Mouse (Mus musculus) MEL (cell line): ENCODE data around the gene Ctu2. TPM values are rescaled to one million over a fixed set of nuclear protein-coding genes. Genes with fewer than 3 reads are reported as not detected.

ENCODE experiments used
- DNase-seq: peaks from one replicate; pipeline ENCODE4 v3.0.0; 2011; ENCODE audit warnings: low read depth, low spot score
- H3K27ac ChIP-seq: 2 replicates; pipeline ENCODE4 v1.5.1; 2012; ENCODE audit warnings: low read depth, mild to moderate bottlenecking, control low read depth, low read length, moderate library complexity; ENCODE audit not compliant: control insufficient read depth
- H3K27me3 ChIP-seq, 2 experiments: fragments of 150-350 bp in 1 of 2; sonication (generic) in 1 of 2; 2 replicates each; pipeline ENCODE4 v1.6.1; 2012; ENCODE audit warnings: low read length in 2 of 2, mild to moderate bottlenecking in 2 of 2, improper control_type of control experiment in 1 of 2, moderate library complexity in 1 of 2; ENCODE audit not compliant: insufficient read depth in 2 of 2, control insufficient read depth in 1 of 2
- H3K36me3 ChIP-seq, 2 experiments: 2 replicates each; pipeline ENCODE4 v1.6.1; 2012 to 2014; ENCODE audit warnings: low read length in 2 of 2, improper control_type of control experiment in 1 of 2, inconsistent platforms in 1 of 2, mild to moderate bottlenecking in 1 of 2; ENCODE audit not compliant: insufficient read depth in 2 of 2, control insufficient read depth in 1 of 2
- H3K4me1 ChIP-seq, 2 experiments: fragments of 150-350 bp in 1 of 2; sonication (generic) in 1 of 2; 2 replicates each; pipeline ENCODE4 v1.6.1; 2012; ENCODE audit warnings: low read length in 2 of 2, improper control_type of control experiment in 1 of 2, mild to moderate bottlenecking in 1 of 2; ENCODE audit not compliant: insufficient read depth in 2 of 2, control insufficient read depth in 1 of 2
- H3K4me3 ChIP-seq, 2 experiments: fragments of 150-350 bp in 1 of 2; sonication (generic) in 1 of 2; 2 replicates each; pipeline ENCODE4 v1.5.1; 2012; ENCODE audit warnings: low read depth in 2 of 2, low read length in 2 of 2, mild to moderate bottlenecking in 2 of 2, moderate library complexity in 2 of 2, control low read depth in 1 of 2, improper control_type of control experiment in 1 of 2; ENCODE audit not compliant: control insufficient read depth in 1 of 2, insufficient read depth in 1 of 2
- H3K79me2 ChIP-seq: 2 replicates; pipeline ENCODE4 v1.6.1; 2012; ENCODE audit warnings: mild to moderate bottlenecking, low read length, moderate library complexity; ENCODE audit not compliant: control insufficient read depth, poor library complexity, insufficient read depth
- H3K9ac ChIP-seq: 2 replicates; pipeline ENCODE4 v1.6.1; 2012; ENCODE audit warnings: low read depth, mild to moderate bottlenecking, control low read depth, low read length, moderate library complexity; ENCODE audit not compliant: control insufficient read depth, poor library complexity, severe bottlenecking
- H3K9me3 ChIP-seq: fragments of 150-350 bp; sonication (generic); replicated peaks from 2 replicates; pipeline ENCODE4 v1.6.1; 2012; ENCODE audit warnings: mild to moderate bottlenecking, low read length, improper control_type of control experiment, moderate library complexity; ENCODE audit not compliant: insufficient read depth
- BHLHE40 ChIP-seq: IDR thresholded peaks from 2 replicates; pipeline ENCODE4 v1.6.1; 2012; ENCODE audit warnings: low read depth, mild to moderate bottlenecking, inconsistent platforms, low read length, improper control_type of control experiment, borderline replicate concordance
- CHD1 ChIP-seq: IDR thresholded peaks from 2 replicates; pipeline ENCODE4 v1.6.1; 2012; ENCODE audit warnings: low read depth, mild to moderate bottlenecking, inconsistent platforms, low read length, improper control_type of control experiment
- E2F4 ChIP-seq: IDR thresholded peaks from 2 replicates; pipeline ENCODE4 v1.6.1; 2011; ENCODE audit warnings: low read depth, low read length, improper control_type of control experiment, borderline replicate concordance
- ELF1 ChIP-seq: IDR thresholded peaks from 2 replicates; pipeline ENCODE4 v1.6.1; 2014; ENCODE audit warnings: low read depth, mild to moderate bottlenecking, inconsistent platforms, low read length, improper control_type of control experiment, moderate library complexity
- EP300 ChIP-seq, 2 experiments: IDR thresholded peaks; 2 replicates each; pipeline ENCODE4 v1.6.1; 2011; ENCODE audit warnings: improper control_type of control experiment in 2 of 2, low read length in 2 of 2, low read depth in 1 of 2, mild to moderate bottlenecking in 1 of 2
- ETS1 ChIP-seq: IDR thresholded peaks from 2 replicates; pipeline ENCODE4 v1.6.1; 2012; ENCODE audit warnings: low read depth, mild to moderate bottlenecking, inconsistent platforms, low read length, improper control_type of control experiment, moderate library complexity
- GABPA ChIP-seq: IDR thresholded peaks from 2 replicates; pipeline ENCODE4 v1.6.1; 2012; ENCODE audit warnings: low read depth, mild to moderate bottlenecking, inconsistent platforms, low read length, improper control_type of control experiment, moderate library complexity
- HCFC1 ChIP-seq: IDR thresholded peaks from 2 replicates; pipeline ENCODE4 v1.6.1; 2012; ENCODE audit warnings: low read depth, mild to moderate bottlenecking, inconsistent platforms, low read length, improper control_type of control experiment, moderate library complexity
- KAT2A ChIP-seq: conservative IDR thresholded peaks from 2 replicates; pipeline ENCODE4 v1.6.1; 2012; ENCODE audit warnings: low read depth, low read length, improper control_type of control experiment, inconsistent platforms
- MAFK ChIP-seq: IDR thresholded peaks from 2 replicates; pipeline ENCODE4 v1.6.1; 2011; ENCODE audit warnings: low read depth, mild to moderate bottlenecking, low read length, improper control_type of control experiment, borderline replicate concordance
- POLR2A ChIP-seq, 2 experiments: IDR thresholded peaks; 2 replicates each; pipeline ENCODE4 v1.6.1; 2011 to 2012; ENCODE audit warnings: low read length in 2 of 2, mild to moderate bottlenecking in 2 of 2, control low read depth in 1 of 2, improper control_type of control experiment in 1 of 2, low read depth in 1 of 2, moderate library complexity in 1 of 2; ENCODE audit not compliant: control insufficient read depth in 1 of 2, insufficient read depth in 1 of 2, poor library complexity in 1 of 2
- POLR2AphosphoS2 ChIP-seq: IDR thresholded peaks from 2 replicates; pipeline ENCODE4 v1.6.1; 2011; ENCODE audit warnings: low read length, improper control_type of control experiment
- SIN3A ChIP-seq: IDR thresholded peaks from 2 replicates; pipeline ENCODE4 v1.6.1; 2012; ENCODE audit warnings: low read length, improper control_type of control experiment, inconsistent platforms
- TBP ChIP-seq: IDR thresholded peaks from 2 replicates; pipeline ENCODE4 v1.8.0; 2011; ENCODE audit warnings: low read depth, low read length, improper control_type of control experiment
- USF1 ChIP-seq: IDR thresholded peaks from 2 replicates; pipeline ENCODE4 v1.6.1; 2014; ENCODE audit warnings: low read depth, mild to moderate bottlenecking, inconsistent platforms, low read length, improper control_type of control experiment, moderate library complexity
- USF2 ChIP-seq, 2 experiments: IDR thresholded peaks; 2 replicates each; pipeline ENCODE4 v1.6.1; 2011 to 2012; ENCODE audit warnings: improper control_type of control experiment in 2 of 2, low read length in 2 of 2, borderline replicate concordance in 1 of 2, inconsistent platforms in 1 of 2, low read depth in 1 of 2, mild to moderate bottlenecking in 1 of 2; ENCODE audit not compliant: insufficient read depth in 1 of 2
- polyA plus RNA-seq, 2 experiments: library from polyadenylated mRNA; stranded (reverse) in 1 of 2; unstranded in 1 of 2; fragments of >175 nt in 1 of 2; fragments of >200 nt in 1 of 2; gene quantifications; 2 replicates each; pipeline versions ENCODE4 v1.2.1 to v1.2.4; 2012; ENCODE audit warnings: low replicate concordance in 2 of 2, low read depth in 1 of 2; ENCODE audit not compliant: insufficient read length in 2 of 2, insufficient read depth in 1 of 2, missing spikeins in 1 of 2
- total RNA-seq: library from RNA; depleted of rRNA; stranded (reverse); fragments of 300-350 nt; gene quantifications from 2 replicates; pipeline ENCODE4 v1.2.3, GENCODE M21; 2012

The Ctu2 gene
- total and polyA plus RNA-seq, 3 experiments = 44.0 to 57.4 TPM; not detected in 1

- peaks cover 0 to 27% of the 10 kb centered on the region in 2 experiments; a peak in 2 of 4 replicates for H3K36me3 ChIP-seq
- no peaks in the 10 kb centered on the region for H3K27me3 ChIP-seq
- DNase-seq = no peak
- no peak overlapping the region for H3K4me3 ChIP-seq
- peaks cover 26% of the 10 kb centered on the region for H3K79me2 ChIP-seq
- H3K27ac ChIP-seq = peak overlapping the region; percentile 49; the same call in 1 of the 2 replicates
- TF ChIP-seq SIN3A = peak; percentile 9; the same call in 1 of the 2 replicates
- TF ChIP-seq POLR2A (IDR thresholded peaks at IDR 0.05; ENCODE audit: control insufficient read depth in 1 of 2, insufficient read depth in 1 of 2, low read depth in 1 of 2, low read length in 2 of 2, poor library complexity in 1 of 2) = peak in 1 of 2 experiments; percentile 6; a peak in 1 of 4 replicates
- TF ChIP-seq POLR2AphosphoS2 = no peak
- H3K4me1 ChIP-seq = peaks cover 10 to 34% of the 10 kb centered on the region in 2 experiments
- no peaks in the 10 kb centered on the region for H3K9me3 ChIP-seq
- 0 out of 2 replicates have a peak overlapping the region, but pooled peaks have one; percentile 3 for H3K9ac ChIP-seq
These were observed 45.3 kb upstream of the Ctu2 start for GRCm38 (mm10) chr8:122430646-122431045.

GRCm38 (mm10) chr8:122431694-122432442 is 44.1 kb upstream of the Ctu2 start:
- Histone ChIP-seq H3K27ac (peak overlapping the region; percentile 73), H3K4me1 (peaks cover 10 to 34% of the 10 kb centered on the region in 2 experiments)
- TF ChIP-seq E2F4 (0 out of 2 replicates have a peak, but pooled peaks have one; percentile 29), CHD1 (peak; percentile 58; the same call in 1 of the 2 replicates), GABPA (no peak), USF2 (IDR thresholded peaks at IDR 0.05; ENCODE audit: borderline replicate concordance in 1 of 2, insufficient read depth in 1 of 2, low read depth in 1 of 2, low read length in 2 of 2) (no peak), ELF1 (no peak), HCFC1 (0 out of 2 replicates have a peak, but pooled peaks have one; percentile 31), TBP (0 out of 2 replicates have a peak, but pooled peaks have one; percentile 11), USF1 (peak; percentile 2; the same call in 1 of the 2 replicates), BHLHE40 (peak; percentile 20; the same call in 1 of the 2 replicates), SIN3A (no peak), MAFK (no peak), KAT2A (no peak), EP300 (IDR thresholded peaks at IDR 0.05; ENCODE audit: low read depth in 1 of 2, low read length in 2 of 2) (peak in 1 of 2 experiments; percentile 15; a peak in 1 of 4 replicates), POLR2AphosphoS2 (no peak), ETS1 (0 out of 2 replicates have a peak, but pooled peaks have one; percentile 10)
- TF ChIP-seq, all 39 proteins: peak for 8
- no peaks in the 10 kb centered on the region for H3K27me3 ChIP-seq
- no peaks in the 10 kb centered on the region for H3K9me3 ChIP-seq
- H3K36me3 ChIP-seq = peaks cover 0 to 27% of the 10 kb centered on the region in 2 experiments; a peak in 2 of 4 replicates
- DNase-seq = peak; percentile 52
- peak overlapping the region; percentile 91 for H3K9ac ChIP-seq
- H3K79me2 ChIP-seq = peaks cover 26% of the 10 kb centered on the region
- peak overlapping the region; percentile 63 to 86 for H3K4me3 ChIP-seq
